Mouse (Mus musculus): ENCODE results near the gene Ddx5. TPM values are rescaled to one million over a fixed set of nuclear protein-coding genes. Genes with fewer than 3 reads are reported as not detected.

Gene Ddx5
- polyA plus RNA-seq, 1 experiment from 2014 or later = 431 TPM

DNA sequence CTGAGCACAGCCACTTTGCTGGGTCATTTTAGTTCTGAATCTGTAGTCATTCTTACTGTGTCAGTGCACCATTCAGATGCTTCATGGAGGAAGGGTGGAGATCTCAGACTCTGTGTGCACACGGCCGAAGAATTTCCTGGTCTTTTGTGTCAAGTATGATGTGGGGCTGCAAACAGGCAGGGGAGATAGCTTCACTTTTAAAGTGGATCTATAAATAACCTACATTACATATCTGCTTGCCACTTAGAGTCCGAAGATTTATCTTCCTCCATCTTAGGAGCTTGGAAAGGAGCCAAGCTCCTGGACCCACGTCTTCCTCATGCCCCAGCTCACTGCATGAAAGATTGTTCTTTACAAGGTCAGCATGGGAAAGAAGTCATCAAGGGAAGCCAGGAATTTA is 58.3 kb downstream of the Ddx5 start:
- Histone ChIP-seq H3K4me3 (no peak overlapping the region), H3K9ac (no peak overlapping the region), H3K9me3 (no peaks in the 10 kb centered on the region), H3K27ac (no peak overlapping the region), H3K27me3 (no peaks in the 10 kb centered on the region), H3K36me3 (no peaks in the 10 kb centered on the region), H3K4me1 (replicated peaks) (0 out of 2 replicates have a peak, but pooled peaks cover 9% of the 10 kb centered on the region), H3K4me2 (no peak overlapping the region)
- ATAC-seq (ENCODE audit: low FRiP score) = no peak
- 80% methylated on average over 4 of the region's 4 CpGs for WGBS

Small RNA genes lying within 50 kb of the gene (microRNA-seq; reads per million reads assigned to microRNA genes)
- gene Gm25994 = not detected
- gene Mir3064 = 15.1 reads per million, percentile 26 among the genes with 10 or more reads in this experiment

Other genes starting within 250 kb of the Ddx5 start
- 21.3 and 21.7 TPM in 2 replicates for gene Tex2, start 175.8 kb downstream of the Ddx5 start, polyA plus RNA-seq (2015; fragmentation: Nextera tagmentation; extraction: Ambion mirVana)
- gene Pecam1, start 38.6 kb downstream of the Ddx5 start, polyA plus RNA-seq (2015; fragmentation: Nextera tagmentation; extraction: Ambion mirVana) = 17.4 and 17.6 TPM in 2 replicates
- 0.78 and 1.3 TPM in 2 replicates for gene Milr1, start 38.0 kb downstream of the Ddx5 start, polyA plus RNA-seq (2015; fragmentation: Nextera tagmentation; extraction: Ambion mirVana)
- 9.1 and 9.7 TPM in 2 replicates for gene Polg2, start 9.6 kb downstream of the Ddx5 start, polyA plus RNA-seq (2015; fragmentation: Nextera tagmentation; extraction: Ambion mirVana)
- gene Cep95, start 67 bp upstream of the Ddx5 start, polyA plus RNA-seq (2015; fragmentation: Nextera tagmentation; extraction: Ambion mirVana) = 15.7 and 18.2 TPM in 2 replicates
- gene Smurf2, start 131.5 kb upstream of the Ddx5 start, polyA plus RNA-seq (2015; fragmentation: Nextera tagmentation; extraction: Ambion mirVana) = 14.8 and 15.7 TPM in 2 replicates
- 189 TPM in 2 replicates for gene Kpna2, start 210.4 kb upstream of the Ddx5 start, polyA plus RNA-seq (2015; fragmentation: Nextera tagmentation; extraction: Ambion mirVana)
- gene 1810010H24Rik, start 236.5 kb upstream of the Ddx5 start, polyA plus RNA-seq (2015; fragmentation: Nextera tagmentation; extraction: Ambion mirVana) = 5.4 and 5.6 TPM in 2 replicates